Mouse (Mus musculus) testis, adult 2 months (tissue): ENCODE measurements around the gene Cetn4.

ENCODE experiments used
- CTCF ChIP-seq: fragments of 200-500 bp; IDR thresholded peaks from 2 replicates; pipeline ENCODE4 v1.5.1; 2012; ENCODE audit warnings: low read depth, mild to moderate bottlenecking, inconsistent platforms, low read length, moderate library complexity; ENCODE audit not compliant: control insufficient read depth, insufficient read depth, insufficient replicate concordance
- POLR2A ChIP-seq: fragments of 200-500 bp; IDR thresholded peaks from 2 replicates; pipeline ENCODE4 v1.6.1; 2012; ENCODE audit warnings: low read depth, mild to moderate bottlenecking, inconsistent platforms, low read length, moderate library complexity; ENCODE audit not compliant: control insufficient read depth

DNA sequence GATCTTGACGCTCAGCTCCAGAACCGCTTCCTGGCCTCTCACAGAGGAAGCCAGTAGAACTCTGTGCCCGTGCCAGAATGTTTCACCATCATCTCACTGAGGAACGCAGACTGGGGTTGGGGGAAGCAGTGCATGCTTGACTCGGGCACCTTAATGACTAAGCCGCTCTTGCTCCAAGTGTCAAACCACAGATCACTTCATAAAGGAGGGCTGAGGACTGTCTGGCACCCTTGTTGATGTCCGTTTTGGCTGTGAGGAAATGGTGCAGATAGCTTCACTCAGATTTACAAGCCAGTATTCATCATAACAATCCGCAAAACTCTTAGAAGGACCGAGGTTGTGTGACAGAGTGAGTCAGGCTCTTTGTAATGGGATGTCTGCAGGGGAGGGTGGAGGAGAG, 48.2 kb upstream of the Cetn4 start:
- no peak for TF ChIP-seq CTCF
- TF ChIP-seq POLR2A = no peak
